Comparison of ENCODE assay signal across 8 mouse cellular contexts in the genomic region with DNA sequence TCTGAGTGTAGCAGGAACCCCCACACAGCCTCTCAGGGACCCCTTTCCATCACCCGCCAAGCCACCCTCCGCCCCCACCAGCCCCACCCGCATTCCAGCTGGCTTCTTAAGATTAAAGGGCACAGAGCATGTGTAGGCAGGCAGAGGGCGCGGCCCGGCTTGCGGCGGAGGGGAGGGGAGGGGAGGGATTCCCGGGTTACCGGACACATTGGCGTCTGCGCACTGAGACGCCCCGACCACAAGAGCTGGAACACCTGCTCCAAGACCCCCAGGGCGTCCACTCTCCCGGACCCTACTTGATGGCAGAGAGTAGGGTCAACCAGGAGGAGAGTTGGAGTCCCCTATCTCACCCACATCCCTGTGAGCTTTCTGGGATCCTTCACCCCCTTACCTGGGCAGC. TPM values are rescaled to one million over a fixed set of nuclear protein-coding genes. Genes with fewer than 3 reads are reported as not detected.
DNase-seq lines count a peak whose midpoint lies in the region; ATAC-seq lines count a peak whose summit lies in the region.
"Had no signal": no experiment of that assay in that cellular context is flagged by ENCODE, and none has a peak within 500 bp of the region (broad histone marks: within the 10 kb centered on the region; RNA-seq: fewer than 3 reads in every experiment).

No protein-coding gene starts in this region.

- intact Hi-C loops in left cerebral cortex, postnatal 25 days (cut with DNase I), result no loop called here

- DNase-seq in kidney, postnatal 14 days, result peak; percentile 29
- no peak for DNase-seq in embryonic facial prominence, embryonic 11.5 days (ENCODE audit: low spot score)
- peak; percentile 55 for DNase-seq in lung, postnatal 14 days
- DNase-seq in left cerebral cortex, postnatal 25 days (ENCODE audit: low spot score in 2 of 2), result no peak
- DNase-seq in layer of hippocampus, adult 18-20 months (ENCODE audit: low spot score in 2 of 2), result no peak

- H3K9me3 ChIP-seq in kidney, embryonic 14.5 days (ENCODE audit: control insufficient read depth, low read length), result no peaks in the 10 kb centered on the region
- H3K9me3 ChIP-seq in embryonic facial prominence, embryonic 11.5 days (replicated peaks; ENCODE audit: control insufficient read depth, low read length), result no peaks in the 10 kb centered on the region
- H3K9me3 ChIP-seq in intestine, embryonic 15.5 days, result no peaks in the 10 kb centered on the region

- WGBS in kidney, embryonic 14.5 days, result under 1% methylated on average over 13 of the region's 16 CpGs
- 1% methylated on average over 15 of the region's 16 CpGs for WGBS in embryonic facial prominence, embryonic 11.5 days
- 3% methylated on average over 16 of the region's 16 CpGs for WGBS in intestine, embryonic 15.5 days

- no peak overlapping the region for H3K4me2 ChIP-seq in kidney, embryonic 14.5 days (replicated peaks; ENCODE audit: low read depth, low read length)
- H3K4me2 ChIP-seq in embryonic facial prominence, embryonic 11.5 days (ENCODE audit: low read depth, low read length), result peak overlapping the region; percentile 19
- H3K4me2 ChIP-seq in intestine, embryonic 15.5 days (replicated peaks), result peak overlapping the region; percentile 67

- H3K9ac ChIP-seq in kidney, embryonic 14.5 days (ENCODE audit: low read depth, low read length), result no peak overlapping the region
- no peak overlapping the region for H3K9ac ChIP-seq in embryonic facial prominence, embryonic 11.5 days (replicated peaks; ENCODE audit: low read length)
- H3K9ac ChIP-seq in intestine, embryonic 15.5 days, result peak overlapping the region; percentile 17; the same call in 1 of the 2 replicates

- H3K4me1 ChIP-seq in kidney, embryonic 14.5 days (ENCODE audit: control insufficient read depth, insufficient read depth, low read length), result peaks cover 27% of the 10 kb centered on the region
- peaks cover 6% of the 10 kb centered on the region for H3K4me1 ChIP-seq in embryonic facial prominence, embryonic 11.5 days (ENCODE audit: control insufficient read depth, insufficient read depth, low read length)
- H3K4me1 ChIP-seq in intestine, embryonic 15.5 days (replicated peaks), result peaks cover 66% of the 10 kb centered on the region

- peaks cover 98% of the 10 kb centered on the region for H3K27me3 ChIP-seq in kidney, embryonic 14.5 days (ENCODE audit: control insufficient read depth, insufficient read depth, low read length)
- H3K27me3 ChIP-seq in embryonic facial prominence, embryonic 11.5 days (ENCODE audit: control insufficient read depth, insufficient read depth, low read length), result peaks cover 94% of the 10 kb centered on the region
- peaks cover 78% of the 10 kb centered on the region for H3K27me3 ChIP-seq in intestine, embryonic 15.5 days (replicated peaks)

- H3K36me3 ChIP-seq in kidney, embryonic 14.5 days (ENCODE audit: control insufficient read depth, insufficient read depth, low read length), result no peaks in the 10 kb centered on the region
- no peaks in the 10 kb centered on the region for H3K36me3 ChIP-seq in embryonic facial prominence, embryonic 11.5 days (replicated peaks; ENCODE audit: control insufficient read depth, insufficient read depth, low read depth, low read length)
- H3K36me3 ChIP-seq in intestine, embryonic 15.5 days, result no peaks in the 10 kb centered on the region

- no peak overlapping the region for H3K4me3 ChIP-seq in kidney, embryonic 14.5 days (ENCODE audit: low read length)
- peak overlapping the region; percentile 14; the same call in 1 of the 2 replicates for H3K4me3 ChIP-seq in embryonic facial prominence, embryonic 11.5 days (ENCODE audit: low read depth, low read length)
- peak overlapping the region; percentile 21 for H3K4me3 ChIP-seq in intestine, embryonic 15.5 days (replicated peaks)

- no peak for ATAC-seq in kidney, embryonic 14.5 days (ENCODE audit: low FRiP score, low TSS enrichment)
- ATAC-seq in embryonic facial prominence, embryonic 11.5 days (replicated peaks; ENCODE audit: insufficient number of reproducible peaks, low FRiP score, low TSS enrichment, low read depth), result no peak
- peak; percentile 18; the same call in 1 of the 2 replicates for ATAC-seq in intestine, embryonic 15.5 days

- H3K27ac ChIP-seq in kidney, embryonic 14.5 days (ENCODE audit: low read depth, low read length), result no peak overlapping the region
- H3K27ac ChIP-seq in embryonic facial prominence, embryonic 11.5 days (replicated peaks; ENCODE audit: low read depth, low read length), result no peak overlapping the region
- H3K27ac ChIP-seq in intestine, embryonic 15.5 days, result 0 out of 2 replicates have a peak overlapping the region, but pooled peaks have one; percentile 61

RNA-seq across cellular contexts. Expression of gene Adamtsl5, which starts 3.1 kb away (rescaled TPM):
- 1.2 and 2.7 TPM in 2 replicates for polyA plus RNA-seq in kidney, embryonic 14.5 days (2014; fragmentation: Nextera tagmentation; extraction: Ambion mirVana)
- 0.14 and 0.88 TPM in 2 replicates for polyA plus RNA-seq in embryonic facial prominence, embryonic 11.5 days (2014; fragmentation: Nextera tagmentation; extraction: Ambion mirVana)
- polyA plus RNA-seq in intestine, embryonic 15.5 days (2015; fragmentation: Nextera tagmentation; extraction: Ambion mirVana), result 19.3 and 20.4 TPM in 2 replicates
- total RNA-seq in left cerebral cortex, postnatal 25 days (2021), result 1 to 10 TPM; 5.1 to 7.4 TPM
- 1 to 10 TPM; 5.6 to 6.9 TPM for total RNA-seq in layer of hippocampus, adult 18-20 months (2021)
- total RNA-seq: neutrophil, adult 5-6 weeks had no signal

RNA-seq across cellular contexts. Expression of gene Plk5, which starts 11.1 kb away (rescaled TPM):
- 0.62 and 0.66 TPM in 2 replicates for polyA plus RNA-seq in kidney, embryonic 14.5 days (2014; fragmentation: Nextera tagmentation; extraction: Ambion mirVana)
- polyA plus RNA-seq in embryonic facial prominence, embryonic 11.5 days (2014; fragmentation: Nextera tagmentation; extraction: Ambion mirVana), result 0.26 and 0.52 TPM in 2 replicates
- polyA plus RNA-seq in intestine, embryonic 15.5 days (2015; fragmentation: Nextera tagmentation; extraction: Ambion mirVana), result 0.32 and 0.63 TPM in 2 replicates
- total RNA-seq in left cerebral cortex, postnatal 25 days (2021), result 10 to 100 TPM; 22.6 to 24.9 TPM
- 10 to 100 TPM; 30.3 to 30.5 TPM for total RNA-seq in layer of hippocampus, adult 18-20 months (2021)
- total RNA-seq: neutrophil, adult 5-6 weeks had no signal

RNA-seq across cellular contexts. Expression of gene Reep6, which starts 15.4 kb away (rescaled TPM):
- 5.6 and 7.1 TPM in 2 replicates for polyA plus RNA-seq in kidney, embryonic 14.5 days (2014; fragmentation: Nextera tagmentation; extraction: Ambion mirVana)
- polyA plus RNA-seq in embryonic facial prominence, embryonic 11.5 days (2014; fragmentation: Nextera tagmentation; extraction: Ambion mirVana), result 4.3 and 4.5 TPM in 2 replicates
- polyA plus RNA-seq in intestine, embryonic 15.5 days (2015; fragmentation: Nextera tagmentation; extraction: Ambion mirVana), result 132 and 159 TPM in 2 replicates
- total RNA-seq in left cerebral cortex, postnatal 25 days (2021), result 10 to 100 TPM; 10.5 to 11.2 TPM
- total RNA-seq in layer of hippocampus, adult 18-20 months (2021), result 10 to 100 TPM; 10.3 to 10.9 TPM
- total RNA-seq: neutrophil, adult 5-6 weeks had no signal

RNA-seq across cellular contexts. Expression of gene Pcsk4, which starts 15.8 kb away (rescaled TPM):
- 6.2 and 8.1 TPM in 2 replicates for polyA plus RNA-seq in kidney, embryonic 14.5 days (2014; fragmentation: Nextera tagmentation; extraction: Ambion mirVana)
- 1.6 and 2.9 TPM in 2 replicates for polyA plus RNA-seq in embryonic facial prominence, embryonic 11.5 days (2014; fragmentation: Nextera tagmentation; extraction: Ambion mirVana)
- polyA plus RNA-seq in intestine, embryonic 15.5 days (2015; fragmentation: Nextera tagmentation; extraction: Ambion mirVana), result 8.1 and 8.8 TPM in 2 replicates
- 1 to 10 TPM; 4.5 to 4.6 TPM for total RNA-seq in left cerebral cortex, postnatal 25 days (2021)
- 1 to 10 TPM; 3.5 to 3.8 TPM for total RNA-seq in layer of hippocampus, adult 18-20 months (2021)
- total RNA-seq: neutrophil, adult 5-6 weeks had no signal

RNA-seq across cellular contexts. Expression of gene 2310011J03Rik, which starts 24.8 kb away (rescaled TPM):
- polyA plus RNA-seq in kidney, embryonic 14.5 days (2014; fragmentation: Nextera tagmentation; extraction: Ambion mirVana), result 36.1 and 40.5 TPM in 2 replicates
- 36.5 and 41.6 TPM in 2 replicates for polyA plus RNA-seq in embryonic facial prominence, embryonic 11.5 days (2014; fragmentation: Nextera tagmentation; extraction: Ambion mirVana)
- 51.4 and 51.5 TPM in 2 replicates for polyA plus RNA-seq in intestine, embryonic 15.5 days (2015; fragmentation: Nextera tagmentation; extraction: Ambion mirVana)
- 10 to 100 TPM; 27.3 to 29.8 TPM for total RNA-seq in left cerebral cortex, postnatal 25 days (2021)
- 10 to 100 TPM; 25.0 to 25.9 TPM for total RNA-seq in layer of hippocampus, adult 18-20 months (2021)

Comparison
In these comparisons a context has a peak if more than half of its experiments do, and no peak if none do; other contexts are left out.
1. DNase-seq: peak in kidney, postnatal 14 days (single experiment) and lung, postnatal 14 days (single experiment); none in embryonic facial prominence, embryonic 11.5 days (single experiment), left cerebral cortex, postnatal 25 days (0 of 2) and layer of hippocampus, adult 18-20 months (0 of 2).
2. RNA of gene Reep6, which starts 15.4 kb away (polyA plus RNA-seq): 132 to 159 TPM in intestine, embryonic 15.5 days; 5.6 to 7.1 TPM in kidney, embryonic 14.5 days and 4.3 to 4.5 TPM in embryonic facial prominence, embryonic 11.5 days; every median in the first group is over 10 times any median in the second.